Mouse (Mus musculus): Measurements from ENCODE around the gene 2200002D01Rik. TPM values are rescaled to one million over a fixed set of nuclear protein-coding genes. Genes with fewer than 3 reads are reported as not detected.
"Not testable (repeated sequence)": the region's sequence is repeated elsewhere in the genome, so short reads cannot be mapped to it uniquely, and the experiment has no call there.

2200002D01Rik gene
- polyA plus RNA-seq, 1 experiment = 7.9 TPM

GRCm38 (mm10) chr7:29247314-29247700 is 959 bp downstream of the 2200002D01Rik start:
- TF ChIP-seq POLR2A (IDR thresholded peaks at IDR 0.05; ENCODE audit: borderline replicate concordance, extremely low read depth, low read depth, low read length) = no peak
- TF ChIP-seq CTCF (IDR thresholded peaks at IDR 0.05; ENCODE audit: insufficient read depth, low read length) = peak; percentile 76
- H3K4me1 ChIP-seq (ENCODE audit: control insufficient read depth, insufficient read depth, low read length) = peaks cover 5% of the 10 kb centered on the region; the same call in 1 of the 2 replicates
- DNase-seq = peak; percentile 89
- WGBS = 37% methylated on average over 16 of the region's 16 CpGs
- peak overlapping the region; percentile 61 for H3K4me3 ChIP-seq (replicated peaks; ENCODE audit: extremely low read depth, low read depth, low read length)

GRCm38 (mm10) chr7:29246619-29247313 is 1.5 kb downstream of the 2200002D01Rik start:
- TF ChIP-seq CTCF (IDR thresholded peaks at IDR 0.05; ENCODE audit: insufficient read depth, low read length) = no peak
- no peak for TF ChIP-seq POLR2A (IDR thresholded peaks at IDR 0.05; ENCODE audit: borderline replicate concordance, extremely low read depth, low read depth, low read length)
- Histone ChIP-seq H3K4me3 (replicated peaks; ENCODE audit: extremely low read depth, low read depth, low read length) (no peak overlapping the region), H3K4me1 (ENCODE audit: control insufficient read depth, insufficient read depth, low read length) (peaks cover 5% of the 10 kb centered on the region; the same call in 1 of the 2 replicates)
- DNase-seq = no peak
- 74% methylated on average over 21 of the region's 21 CpGs for WGBS

GRCm38 (mm10) chr7:29246015-29246414 is 2.3 kb downstream of the 2200002D01Rik start:
- H3K4me3 ChIP-seq (replicated peaks; ENCODE audit: extremely low read depth, low read depth, low read length) = no peak overlapping the region
- WGBS = 69% methylated on average over 5 of the region's 5 CpGs
- TF ChIP-seq POLR2A (IDR thresholded peaks at IDR 0.05; ENCODE audit: borderline replicate concordance, extremely low read depth, low read depth, low read length) (no peak), CTCF (IDR thresholded peaks at IDR 0.05; ENCODE audit: insufficient read depth, low read length) (no peak)
- DNase-seq = no peak
- peaks cover 5% of the 10 kb centered on the region; the same call in 1 of the 2 replicates for H3K4me1 ChIP-seq (ENCODE audit: control insufficient read depth, insufficient read depth, low read length)

- Histone ChIP-seq H3K4me1 (ENCODE audit: control insufficient read depth, insufficient read depth, low read length) (peaks cover 5% of the 10 kb centered on the region; the same call in 1 of the 2 replicates), H3K4me3 (replicated peaks; ENCODE audit: extremely low read depth, low read depth, low read length) (no peak overlapping the region)
- 84% methylated on average over 7 of the region's 7 CpGs for WGBS
- DNase-seq = no peak
- TF ChIP-seq CTCF (IDR thresholded peaks at IDR 0.05; ENCODE audit: insufficient read depth, low read length) = peak; percentile 86
- TF ChIP-seq POLR2A (IDR thresholded peaks at IDR 0.05; ENCODE audit: borderline replicate concordance, extremely low read depth, low read depth, low read length) = no peak
These were observed 3.4 kb downstream of the 2200002D01Rik start for GRCm38 (mm10) chr7:29244732-29245416.

- peak within 1 kb of the TSS; percentile 67 for H3K4me3 ChIP-seq (replicated peaks; ENCODE audit: extremely low read depth, low read depth, low read length)
- 1% methylated on average over 60 of the region's 60 CpGs for WGBS
- TF ChIP-seq POLR2A (IDR thresholded peaks at IDR 0.05; ENCODE audit: borderline replicate concordance, extremely low read depth, low read depth, low read length) = peak; percentile 94
- no peak for TF ChIP-seq CTCF (IDR thresholded peaks at IDR 0.05; ENCODE audit: insufficient read depth, low read length)
- peak; percentile 97 for DNase-seq
- H3K4me1 ChIP-seq (ENCODE audit: control insufficient read depth, insufficient read depth, low read length) = peaks cover 2% of the 10 kb centered on the region; the same call in 1 of the 2 replicates
These were observed 10.0 kb downstream of the 2200002D01Rik start, which contains the start of gene Yif1b for GRCm38 (mm10) chr7:29238019-29238967. Gene Yif1b (plus strand): TSS chr7:29238329.

- peak overlapping the region; percentile 54 for H3K4me3 ChIP-seq (replicated peaks; ENCODE audit: extremely low read depth, low read depth, low read length)
- WGBS = 18% methylated on average over 6 of the region's 6 CpGs
- DNase-seq = peak; percentile 28
- H3K4me1 ChIP-seq (ENCODE audit: control insufficient read depth, insufficient read depth, low read length) = not testable (repeated sequence)
These were observed 10.7 kb downstream of the 2200002D01Rik start for GRCm38 (mm10) chr7:29237596-29237995.

GRCm38 (mm10) chr7:29236593-29236992 is 11.7 kb downstream of the 2200002D01Rik start:
- DNase-seq = no peak
- H3K4me3 ChIP-seq (replicated peaks; ENCODE audit: extremely low read depth, low read depth, low read length) = no peak overlapping the region
- WGBS = 82% methylated on average over 4 of the region's 4 CpGs
- peaks cover 5% of the 10 kb centered on the region; the same call in 1 of the 2 replicates for H3K4me1 ChIP-seq (ENCODE audit: control insufficient read depth, insufficient read depth, low read length)
- no peak for TF ChIP-seq CTCF (IDR thresholded peaks at IDR 0.05; ENCODE audit: insufficient read depth, low read length)
- TF ChIP-seq POLR2A (IDR thresholded peaks at IDR 0.05; ENCODE audit: borderline replicate concordance, extremely low read depth, low read depth, low read length) = no peak

- peaks cover 5% of the 10 kb centered on the region; the same call in 1 of the 2 replicates for H3K4me1 ChIP-seq (ENCODE audit: control insufficient read depth, insufficient read depth, low read length)
- no peak for TF ChIP-seq CTCF (IDR thresholded peaks at IDR 0.05; ENCODE audit: insufficient read depth, low read length)
- no peak for TF ChIP-seq POLR2A (IDR thresholded peaks at IDR 0.05; ENCODE audit: borderline replicate concordance, extremely low read depth, low read depth, low read length)
- 88% methylated on average over 5 of the region's 5 CpGs for WGBS
- no peak overlapping the region for H3K4me3 ChIP-seq (replicated peaks; ENCODE audit: extremely low read depth, low read depth, low read length)
- no peak for DNase-seq
These were observed 13.6 kb downstream of the 2200002D01Rik start for GRCm38 (mm10) chr7:29234661-29235060.

GRCm38 (mm10) chr7:29233745-29234144 is 14.5 kb downstream of the 2200002D01Rik start:
- peaks cover 8% of the 10 kb centered on the region for H3K4me1 ChIP-seq (ENCODE audit: control insufficient read depth, insufficient read depth, low read length)
- H3K4me3 ChIP-seq (replicated peaks; ENCODE audit: extremely low read depth, low read depth, low read length) = no peak overlapping the region
- no peak for TF ChIP-seq CTCF (IDR thresholded peaks at IDR 0.05; ENCODE audit: insufficient read depth, low read length)
- TF ChIP-seq POLR2A (IDR thresholded peaks at IDR 0.05; ENCODE audit: borderline replicate concordance, extremely low read depth, low read depth, low read length) = peak; percentile 19; the same call in 1 of the 2 replicates
- no peak for DNase-seq
- WGBS = 35% methylated on average over 6 of the region's 6 CpGs

All from lung, adult 2 months (tissue).